Mouse (Mus musculus): ENCODE data around the gene Adamtsl2. TPM values are rescaled to one million over a fixed set of nuclear protein-coding genes. Genes with fewer than 3 reads are reported as not detected.
A peak's percentile ranks its signal among the peaks of the same experiment; 100 is the strongest.

Gene Adamtsl2
- polyA plus RNA-seq, 1 experiment from 2014 or later: 5.9 TPM

DNA sequence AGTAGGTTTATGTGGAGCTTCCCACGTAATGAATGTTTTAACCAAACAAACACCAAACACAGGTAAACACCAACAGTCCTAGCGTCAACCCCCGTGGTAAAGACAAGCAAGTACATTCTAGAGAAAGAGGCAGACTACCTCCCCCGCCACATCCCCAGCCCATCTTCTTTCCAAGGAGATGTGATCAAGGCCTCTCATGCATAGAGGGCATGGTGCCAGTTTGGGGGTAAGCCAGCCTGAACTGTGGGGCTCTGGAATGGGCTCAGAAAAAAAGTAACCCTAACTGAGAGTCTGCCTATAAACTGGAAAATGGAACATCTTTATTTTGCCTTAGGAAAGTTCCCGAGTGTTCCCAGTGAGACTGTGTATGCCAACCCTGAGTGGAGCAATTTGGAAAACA, 56.8 kb downstream of the Adamtsl2 start:
- DNase-seq (ENCODE audit: low spot score, missing footprints) (no peak), ATAC-seq (ENCODE audit: low FRiP score) (no peak)
- Histone ChIP-seq H3K9me3 (ENCODE audit: control insufficient read depth, low read length) (no peaks in the 10 kb centered on the region), H3K27me3 (ENCODE audit: control insufficient read depth, insufficient read depth, low read length) (no peaks in the 10 kb centered on the region), H3K27ac (ENCODE audit: low read depth, low read length) (no peak overlapping the region), H3K4me1 (ENCODE audit: control insufficient read depth, insufficient read depth, low read length) (no peaks in the 10 kb centered on the region), H3K36me3 (ENCODE audit: control insufficient read depth, insufficient read depth, low read length) (no peaks in the 10 kb centered on the region), H3K4me3 (ENCODE audit: low read depth, low read length) (no peak overlapping the region), H3K4me2 (no peak overlapping the region), H3K9ac (ENCODE audit: low read length) (no peak overlapping the region)
- 88% methylated on average over 5 of the region's 5 CpGs for WGBS

DNA sequence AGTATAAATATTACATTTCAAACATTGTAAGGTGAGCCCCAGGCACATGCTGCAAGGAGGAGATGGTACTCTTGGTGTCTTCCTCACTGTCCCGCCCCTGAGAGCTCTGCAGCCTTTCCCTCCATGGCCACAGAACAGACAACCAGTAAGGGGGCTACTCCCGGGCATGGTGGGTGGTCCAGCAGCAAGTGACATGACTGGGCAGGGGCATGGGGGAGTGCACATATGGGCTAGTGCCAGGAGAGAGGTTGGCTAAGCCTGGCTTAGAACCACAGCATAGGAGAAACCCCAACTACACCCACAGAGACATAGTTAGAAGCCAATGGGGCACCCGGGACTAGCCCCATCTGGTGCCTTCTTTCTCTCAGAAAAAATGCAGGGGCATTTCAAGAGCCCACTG, 57.2 kb downstream of the Adamtsl2 start:
- no peak overlapping the region for H3K4me2 ChIP-seq
- H3K27me3 ChIP-seq (ENCODE audit: control insufficient read depth, insufficient read depth, low read length): peaks cover under 1% of the 10 kb centered on the region; the same call in 1 of the 2 replicates
- H3K27ac ChIP-seq (ENCODE audit: low read depth, low read length): no peak overlapping the region
- no peaks in the 10 kb centered on the region for H3K36me3 ChIP-seq (ENCODE audit: control insufficient read depth, insufficient read depth, low read length)
- H3K9ac ChIP-seq (ENCODE audit: low read length): no peak overlapping the region
- no peaks in the 10 kb centered on the region for H3K4me1 ChIP-seq (ENCODE audit: control insufficient read depth, insufficient read depth, low read length)
- ATAC-seq (ENCODE audit: low FRiP score) (no peak), DNase-seq (ENCODE audit: low spot score, missing footprints) (no peak)
- no peaks in the 10 kb centered on the region for H3K9me3 ChIP-seq (ENCODE audit: control insufficient read depth, low read length)
- WGBS: 72% methylated on average over 3 of the region's 3 CpGs
- no peak overlapping the region for H3K4me3 ChIP-seq (ENCODE audit: low read depth, low read length)

DNA sequence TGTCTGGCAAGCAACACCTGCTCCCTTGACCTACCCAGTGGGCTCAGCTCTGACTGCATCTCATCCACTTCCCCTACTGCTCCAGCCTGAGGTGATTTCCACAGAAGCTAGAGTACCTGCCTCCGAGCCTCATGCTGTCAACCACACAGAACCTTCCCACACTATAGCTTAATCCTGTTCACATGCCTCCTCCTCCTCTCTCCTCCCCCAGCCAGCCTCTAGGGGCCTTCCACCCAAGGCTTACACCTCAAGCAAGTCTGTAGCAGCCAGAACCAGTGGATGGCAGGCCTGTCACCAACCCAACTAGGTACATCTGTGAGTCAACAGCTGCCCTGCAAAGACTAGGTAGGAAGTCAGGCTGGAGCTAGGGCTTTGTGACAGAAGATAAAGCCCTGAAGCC, 57.6 kb downstream of the Adamtsl2 start:
- DNase-seq (ENCODE audit: low spot score, missing footprints): no peak
- WGBS: 73% methylated on average over 1 of the region's 1 CpGs
- H3K9me3 ChIP-seq (ENCODE audit: control insufficient read depth, low read length): no peaks in the 10 kb centered on the region
- no peak for ATAC-seq (ENCODE audit: low FRiP score)
- H3K4me1 ChIP-seq (ENCODE audit: control insufficient read depth, insufficient read depth, low read length): no peaks in the 10 kb centered on the region
- H3K27me3 ChIP-seq (ENCODE audit: control insufficient read depth, insufficient read depth, low read length): peaks cover 4% of the 10 kb centered on the region
- H3K36me3 ChIP-seq (ENCODE audit: control insufficient read depth, insufficient read depth, low read length): no peaks in the 10 kb centered on the region
- no peak overlapping the region for H3K4me3 ChIP-seq (ENCODE audit: low read depth, low read length)
- H3K4me2 ChIP-seq: no peak overlapping the region
- no peak overlapping the region for H3K27ac ChIP-seq (ENCODE audit: low read depth, low read length)
- no peak overlapping the region for H3K9ac ChIP-seq (ENCODE audit: low read length)

DNA sequence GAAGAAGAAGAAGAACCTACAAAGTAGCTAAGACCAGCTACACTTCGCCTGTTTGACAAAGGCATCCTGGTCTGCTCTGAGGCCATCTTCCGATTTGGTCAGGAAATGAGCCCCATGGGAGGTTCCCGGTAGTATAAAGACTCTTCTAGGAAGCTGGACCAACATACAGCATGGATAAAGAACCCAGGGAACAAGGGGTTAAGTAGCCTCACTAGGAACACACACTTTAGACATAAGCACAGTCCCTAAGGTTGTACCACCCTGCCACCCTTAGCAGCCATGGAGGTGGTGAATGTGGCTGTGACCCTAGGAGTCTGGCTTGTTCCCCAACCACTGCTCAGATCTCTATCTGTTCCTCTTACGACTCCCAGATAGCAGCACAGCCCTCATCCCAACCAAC, 59.2 kb downstream of the Adamtsl2 start:
- peaks cover 5% of the 10 kb centered on the region; the same call in 1 of the 2 replicates for H3K4me1 ChIP-seq (ENCODE audit: control insufficient read depth, insufficient read depth, low read length)
- H3K4me3 ChIP-seq (ENCODE audit: low read depth, low read length): no peak overlapping the region
- no peaks in the 10 kb centered on the region for H3K36me3 ChIP-seq (ENCODE audit: control insufficient read depth, insufficient read depth, low read length)
- no peak overlapping the region for H3K27ac ChIP-seq (ENCODE audit: low read depth, low read length)
- no peaks in the 10 kb centered on the region for H3K9me3 ChIP-seq (ENCODE audit: control insufficient read depth, low read length)
- WGBS: 78% methylated on average over 4 of the region's 4 CpGs
- DNase-seq (ENCODE audit: low spot score, missing footprints): peak; percentile 62
- no peak overlapping the region for H3K4me2 ChIP-seq
- no peak overlapping the region for H3K9ac ChIP-seq (ENCODE audit: low read length)
- ATAC-seq (ENCODE audit: low FRiP score): no peak
- peaks cover 8% of the 10 kb centered on the region for H3K27me3 ChIP-seq (ENCODE audit: control insufficient read depth, insufficient read depth, low read length)

DNA sequence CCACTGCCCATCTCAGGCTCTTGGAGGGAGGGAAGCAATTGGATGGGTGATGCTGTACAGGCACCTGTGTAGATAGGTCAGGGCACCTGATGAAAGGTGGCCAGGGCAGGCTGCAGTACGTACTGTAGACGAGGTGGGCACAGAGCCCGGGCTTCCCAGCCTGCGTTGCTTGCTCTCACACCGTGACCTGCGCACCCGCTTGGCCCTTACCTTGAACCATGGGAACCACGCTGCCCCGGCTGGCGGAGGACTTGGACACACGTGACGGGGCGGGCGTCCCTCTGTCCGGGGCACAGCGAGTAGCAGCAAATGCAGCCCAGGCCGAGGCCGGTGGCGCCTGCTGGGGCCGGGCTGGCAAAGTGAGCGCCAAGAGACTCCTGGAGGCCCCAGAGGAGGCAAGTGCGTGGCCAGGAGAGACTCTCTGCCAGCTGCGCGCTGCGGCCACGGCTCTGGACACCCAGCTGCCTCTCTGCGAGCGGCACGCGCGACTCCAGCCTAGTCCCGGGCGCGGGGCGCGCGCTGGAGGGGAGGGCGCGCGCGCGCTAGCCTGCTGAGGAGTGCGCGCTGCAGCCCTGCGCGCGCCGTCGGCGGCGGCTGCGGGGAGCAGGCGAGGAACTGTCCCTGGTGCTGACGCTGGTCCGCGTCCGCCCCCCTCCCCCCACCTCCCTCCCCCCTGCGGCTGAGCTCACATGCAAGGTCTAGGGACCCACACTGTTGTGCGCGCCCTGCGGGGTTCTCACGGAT, 62.9 kb downstream of the Adamtsl2 start, which contains the start of gene Fam163b:
TSS of gene Fam163b (minus strand) at position 542 of the 744 bp plus-strand sequence.
- DNase-seq (ENCODE audit: low spot score, missing footprints): peak; percentile 92
- WGBS: 2% methylated on average over 41 of the region's 62 CpGs
- peak; percentile 59; the same call in 1 of the 2 replicates for ATAC-seq (ENCODE audit: low FRiP score)
- Histone ChIP-seq H3K9ac (ENCODE audit: low read length) (peak within 1 kb of the TSS; percentile 9; the same call in 1 of the 2 replicates), H3K27me3 (ENCODE audit: control insufficient read depth, insufficient read depth, low read length) (peaks cover 8% of the 10 kb centered on the region), H3K27ac (ENCODE audit: low read depth, low read length) (no peak within 1 kb of the TSS), H3K4me2 (peak within 1 kb of the TSS; percentile 64), H3K36me3 (ENCODE audit: control insufficient read depth, insufficient read depth, low read length) (no peaks in the 10 kb centered on the region), H3K4me1 (ENCODE audit: control insufficient read depth, insufficient read depth, low read length) (peaks cover 5% of the 10 kb centered on the region; the same call in 1 of the 2 replicates), H3K4me3 (ENCODE audit: low read depth, low read length) (peak within 1 kb of the TSS; percentile 33), H3K9me3 (ENCODE audit: control insufficient read depth, low read length) (no peaks in the 10 kb centered on the region)

DNA sequence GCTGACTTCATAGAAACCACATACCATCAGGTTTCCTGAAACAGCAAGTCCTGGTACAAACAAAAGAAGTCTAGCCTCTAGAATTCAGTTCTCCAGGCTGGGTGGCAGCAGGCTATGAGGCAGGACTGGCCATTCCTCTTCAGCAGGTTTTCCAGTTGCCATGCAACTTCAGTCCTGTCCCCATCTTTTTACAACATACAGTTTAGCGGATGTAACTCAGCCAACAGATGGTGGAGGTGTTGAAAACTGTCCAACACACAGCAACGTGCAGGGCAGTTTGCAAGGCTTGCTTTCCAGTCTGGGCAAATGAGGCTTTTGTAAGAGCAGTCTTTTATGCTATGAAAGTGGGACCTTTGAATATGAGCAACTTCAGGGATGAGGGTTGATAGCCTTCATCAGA, 65.8 kb downstream of the Adamtsl2 start:
- H3K36me3 ChIP-seq (ENCODE audit: control insufficient read depth, insufficient read depth, low read length): no peaks in the 10 kb centered on the region
- ATAC-seq (ENCODE audit: low FRiP score): no peak

DNA sequence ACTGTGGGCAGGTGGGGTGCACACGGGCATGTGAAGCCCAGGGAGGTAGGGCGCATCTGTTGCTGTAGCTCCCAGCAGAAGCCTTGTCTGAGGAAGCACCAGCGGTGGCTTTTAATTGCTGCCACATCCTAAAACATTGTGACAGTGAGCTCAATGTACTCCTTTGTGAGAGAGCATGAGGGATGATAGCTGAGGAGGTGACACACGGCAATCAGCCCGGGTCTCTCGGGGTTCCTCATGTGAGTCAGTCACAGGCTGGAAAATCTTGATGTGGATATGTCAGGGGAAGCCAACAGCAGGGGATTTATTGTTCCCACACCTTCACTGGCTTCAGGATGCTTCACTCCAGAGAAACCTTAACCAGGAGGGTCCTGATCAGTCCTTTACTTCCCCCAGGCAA, 67.7 kb downstream of the Adamtsl2 start:
- ATAC-seq (ENCODE audit: low FRiP score) (no peak), DNase-seq (ENCODE audit: low spot score, missing footprints) (peak; percentile 70)
- no peak overlapping the region for H3K4me2 ChIP-seq
- H3K27ac ChIP-seq (ENCODE audit: low read depth, low read length): no peak overlapping the region
- H3K9me3 ChIP-seq (ENCODE audit: control insufficient read depth, low read length): no peaks in the 10 kb centered on the region
- WGBS: 86% methylated on average over 6 of the region's 6 CpGs
- no peak overlapping the region for H3K9ac ChIP-seq (ENCODE audit: low read length)
- H3K36me3 ChIP-seq (ENCODE audit: control insufficient read depth, insufficient read depth, low read length): no peaks in the 10 kb centered on the region
- peaks cover 4% of the 10 kb centered on the region for H3K27me3 ChIP-seq (ENCODE audit: control insufficient read depth, insufficient read depth, low read length)
- peaks cover 14% of the 10 kb centered on the region for H3K4me1 ChIP-seq (ENCODE audit: control insufficient read depth, insufficient read depth, low read length)
- H3K4me3 ChIP-seq (ENCODE audit: low read depth, low read length): no peak overlapping the region

More for the DNA sequence above, 65.8 kb downstream of the Adamtsl2 start:
- no peak overlapping the region for H3K27ac ChIP-seq (ENCODE audit: low read depth, low read length)
- peaks cover 8% of the 10 kb centered on the region for H3K27me3 ChIP-seq (ENCODE audit: control insufficient read depth, insufficient read depth, low read length)
- no peak overlapping the region for H3K4me3 ChIP-seq (ENCODE audit: low read depth, low read length)
- peak; percentile 59 for DNase-seq (ENCODE audit: low spot score, missing footprints)
- H3K4me2 ChIP-seq: no peak overlapping the region
- H3K9me3 ChIP-seq (ENCODE audit: control insufficient read depth, low read length): no peaks in the 10 kb centered on the region
- WGBS: 71% methylated on average over 2 of the region's 2 CpGs
- no peak overlapping the region for H3K9ac ChIP-seq (ENCODE audit: low read length)
- H3K4me1 ChIP-seq (ENCODE audit: control insufficient read depth, insufficient read depth, low read length): peaks cover 14% of the 10 kb centered on the region

DNA sequence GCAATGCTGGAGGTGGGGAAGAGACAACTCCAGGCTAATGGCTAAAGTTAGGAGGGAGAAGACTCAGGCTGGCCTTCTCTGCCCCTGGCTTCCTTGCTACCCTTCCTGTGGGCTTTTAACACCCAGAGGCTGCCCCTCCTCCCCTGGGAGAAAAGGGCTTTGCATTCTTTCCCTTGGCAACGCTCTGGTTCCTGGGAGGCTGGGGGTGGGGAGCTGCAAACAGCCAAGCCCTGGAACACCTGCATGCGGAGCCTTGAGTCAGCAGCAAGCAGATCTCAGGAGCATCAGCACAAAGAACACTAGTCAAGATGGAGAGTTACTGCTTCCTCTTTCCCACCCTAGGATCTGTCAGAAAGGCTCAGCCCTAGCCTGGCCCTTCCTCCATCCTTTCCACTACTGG, 70.3 kb downstream of the Adamtsl2 start:
- Histone ChIP-seq H3K9ac (ENCODE audit: low read length) (no peak overlapping the region), H3K4me2 (no peak overlapping the region), H3K27ac (ENCODE audit: low read depth, low read length) (no peak overlapping the region), H3K4me1 (ENCODE audit: control insufficient read depth, insufficient read depth, low read length) (peaks cover 16% of the 10 kb centered on the region), H3K36me3 (ENCODE audit: control insufficient read depth, insufficient read depth, low read length) (no peaks in the 10 kb centered on the region), H3K4me3 (ENCODE audit: low read depth, low read length) (no peak overlapping the region), H3K27me3 (ENCODE audit: control insufficient read depth, insufficient read depth, low read length) (no peaks in the 10 kb centered on the region), H3K9me3 (ENCODE audit: control insufficient read depth, low read length) (no peaks in the 10 kb centered on the region)
- DNase-seq (ENCODE audit: low spot score, missing footprints) (peak; percentile 88), ATAC-seq (ENCODE audit: low FRiP score) (peak; percentile 14; the same call in 1 of the 2 replicates)
- 0% methylated on average over 2 of the region's 2 CpGs for WGBS

DNA sequence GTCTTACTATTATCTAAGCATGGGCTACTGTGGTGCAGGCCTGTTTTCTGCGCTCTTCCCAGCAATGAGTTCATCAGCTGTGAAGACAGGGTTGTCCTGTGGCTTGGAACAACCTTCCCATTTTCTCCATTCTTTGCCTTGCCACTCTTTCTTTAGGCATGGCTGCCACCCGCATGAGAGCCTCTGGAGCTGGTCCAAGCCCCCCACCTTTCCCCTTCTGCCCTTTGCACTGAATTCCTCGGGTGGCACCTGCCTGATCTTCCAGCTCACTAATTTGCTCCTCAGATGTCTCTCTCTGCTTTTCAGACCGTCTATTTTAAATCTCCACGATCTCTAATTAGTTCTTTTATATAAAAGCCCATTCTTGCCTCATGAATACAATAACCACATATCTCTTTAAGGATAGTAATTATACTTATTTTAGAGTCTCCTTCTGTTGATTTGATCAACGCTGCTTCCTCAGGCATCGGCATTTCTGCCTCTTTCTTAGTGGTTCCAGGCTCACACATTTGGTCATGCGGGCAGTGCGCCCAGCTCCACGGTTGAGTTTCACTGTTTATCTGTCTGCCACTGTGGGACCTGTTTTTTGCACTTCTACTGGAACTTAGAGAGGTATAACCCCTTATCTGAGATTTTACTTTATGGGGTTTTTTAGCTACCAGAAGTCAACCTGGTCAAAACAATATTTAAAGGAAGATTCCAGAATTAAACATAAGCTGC, 75.4 kb downstream of the Adamtsl2 start:
- H3K9ac ChIP-seq (ENCODE audit: low read length): no peak overlapping the region
- H3K4me3 ChIP-seq (ENCODE audit: low read depth, low read length): no peak overlapping the region
- H3K9me3 ChIP-seq (ENCODE audit: control insufficient read depth, low read length): no peaks in the 10 kb centered on the region
- no peak overlapping the region for H3K27ac ChIP-seq (ENCODE audit: low read depth, low read length)
- H3K36me3 ChIP-seq (ENCODE audit: control insufficient read depth, insufficient read depth, low read length): no peaks in the 10 kb centered on the region
- DNase-seq (ENCODE audit: low spot score, missing footprints): no peak
- no peak for ATAC-seq (ENCODE audit: low FRiP score)
- H3K4me1 ChIP-seq (ENCODE audit: control insufficient read depth, insufficient read depth, low read length): peaks cover 10% of the 10 kb centered on the region
- no peaks in the 10 kb centered on the region for H3K27me3 ChIP-seq (ENCODE audit: control insufficient read depth, insufficient read depth, low read length)
- no peak overlapping the region for H3K4me2 ChIP-seq
- 84% methylated on average over 10 of the region's 10 CpGs for WGBS

Data from midbrain, embryonic 11.5 days (tissue).